Mouse (Mus musculus): ENCODE measurements around the gene Vangl2. TPM values are rescaled to one million over a fixed set of nuclear protein-coding genes. Genes with fewer than 3 reads are reported as not detected.

Vangl2 gene
- total RNA-seq, 4 experiments from 2014 or later, result 0.75 to 1.4 (median 0.85) TPM

- no peak for DNase-seq (ENCODE audit: low spot score in 2 of 2)
These were observed 57.2 kb downstream of the Vangl2 start for GRCm38 (mm10) chr1:171970854-171971586.

- DNase-seq (ENCODE audit: low spot score in 2 of 2), result no peak
These were observed 59.0 kb downstream of the Vangl2 start for GRCm38 (mm10) chr1:171969221-171969620.

GRCm38 (mm10) chr1:171966054-171966790 lies 62.0 kb downstream of the Vangl2 start:
- no peak for DNase-seq (ENCODE audit: low spot score in 2 of 2)

GRCm38 (mm10) chr1:171963613-171964012 lies 64.6 kb downstream of the Vangl2 start:
- no peak for DNase-seq (ENCODE audit: low spot score in 2 of 2)

GRCm38 (mm10) chr1:171961704-171962103 lies 66.5 kb downstream of the Vangl2 start:
- DNase-seq (ENCODE audit: low spot score in 2 of 2), result no peak

- DNase-seq (ENCODE audit: low spot score in 2 of 2), result no peak
These were observed 67.5 kb downstream of the Vangl2 start for GRCm38 (mm10) chr1:171960726-171961125.

- DNase-seq (ENCODE audit: low spot score in 2 of 2), result no peak
These were observed 70.8 kb downstream of the Vangl2 start for GRCm38 (mm10) chr1:171957411-171957810.

GRCm38 (mm10) chr1:171955071-171955470 lies 73.2 kb downstream of the Vangl2 start:
- no peak for DNase-seq (ENCODE audit: low spot score in 2 of 2)

Other genes with a start within 250 kb of the Vangl2 start
- gene Cd84, start 188.7 kb downstream of the Vangl2 start, total RNA-seq (2022), result under 1 TPM; 0.17 to 0.53 (median 0.34) TPM
- gene Gm10521, start 132.8 kb downstream of the Vangl2 start, total RNA-seq (2022), result not detected
- not detected for gene Slamf6, start 110.9 kb downstream of the Vangl2 start, total RNA-seq (2022)
- gene Nhlh1, start 29.1 kb upstream of the Vangl2 start, total RNA-seq (2022), result not detected
- 100 to 1,000 TPM in 1 of 4 experiments, 10 to 100 TPM in 3; 82.9 to 101 (median 85.3) TPM for gene Copa, start 54.1 kb upstream of the Vangl2 start, total RNA-seq (2022)
- 10 to 100 TPM; 23.6 to 28.9 (median 24.8) TPM for gene Ncstn, start 54.4 kb upstream of the Vangl2 start, total RNA-seq (2022)
- gene Pex19, start 98.3 kb upstream of the Vangl2 start, total RNA-seq (2022), result 10 to 100 TPM; 74.5 to 83.0 (median 76.6) TPM
- 100 to 1,000 TPM; 197 to 219 (median 208) TPM for gene Dcaf8, start 119.6 kb upstream of the Vangl2 start, total RNA-seq (2022)
- gene Pea15a, start 178.4 kb upstream of the Vangl2 start, total RNA-seq (2022), result 10 to 100 TPM; 15.6 to 23.8 (median 20.3) TPM
- gene Casq1, start 191.4 kb upstream of the Vangl2 start, total RNA-seq (2022), result 1,000 to 10,000 TPM; 2,216 to 3,193 (median 3,049) TPM
- gene Atp1a4, start 230.0 kb upstream of the Vangl2 start, total RNA-seq (2022), result under 1 TPM; 0.11 to 0.44 (median 0.27) TPM
- gene Igsf8, start 233.2 kb upstream of the Vangl2 start, total RNA-seq (2022), result 10 to 100 TPM in 1 of 4 experiments, 1 to 10 TPM in 3; 7.3 to 10.5 (median 7.7) TPM